Mouse (Mus musculus): ENCODE data around the gene Kcnj12.

Gene Kcnj12

DNA sequence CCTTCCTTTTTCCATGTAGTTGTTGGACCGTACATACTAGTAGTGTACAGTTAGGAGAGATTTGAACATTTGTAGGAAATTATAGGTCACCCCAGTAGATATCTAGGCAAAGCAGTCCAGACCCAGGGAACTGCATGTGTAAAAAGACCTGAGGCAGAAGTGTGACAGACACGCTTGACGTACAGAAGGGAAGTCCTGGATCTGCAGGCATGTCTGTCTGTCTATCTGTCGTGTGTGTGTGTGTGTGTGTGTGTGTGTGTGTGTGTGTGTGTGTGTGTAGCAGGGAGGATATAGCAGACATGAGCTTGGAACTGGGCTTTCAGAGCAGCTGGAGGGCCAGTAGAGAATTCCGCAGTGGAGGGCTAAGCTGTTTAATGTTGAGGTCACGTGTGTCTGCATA is 87.3 kb downstream of the Kcnj12 start:
- DNase-seq (ENCODE audit: low spot score in 2 of 2): no peak

DNA sequence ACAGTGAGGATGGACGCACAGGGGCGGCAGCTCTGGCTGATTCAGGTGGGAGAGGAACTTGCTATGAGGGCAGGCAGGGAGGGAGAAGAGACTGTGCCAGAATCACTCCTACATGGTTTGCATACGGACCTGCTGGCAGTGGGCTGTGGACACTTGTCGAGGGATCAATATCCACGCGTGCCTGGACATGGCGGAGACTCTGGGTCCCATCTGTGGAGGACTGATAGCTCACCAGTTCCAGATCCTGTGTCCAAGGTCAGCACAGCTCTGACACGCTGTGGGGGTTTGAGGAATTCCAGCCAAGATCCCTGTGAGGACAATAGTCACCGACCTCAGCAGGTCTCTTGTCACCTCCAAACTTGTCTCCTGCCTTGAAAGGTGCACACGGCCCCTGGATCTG is 87.7 kb downstream of the Kcnj12 start:
- no peak for DNase-seq (ENCODE audit: low spot score in 2 of 2)

DNA sequence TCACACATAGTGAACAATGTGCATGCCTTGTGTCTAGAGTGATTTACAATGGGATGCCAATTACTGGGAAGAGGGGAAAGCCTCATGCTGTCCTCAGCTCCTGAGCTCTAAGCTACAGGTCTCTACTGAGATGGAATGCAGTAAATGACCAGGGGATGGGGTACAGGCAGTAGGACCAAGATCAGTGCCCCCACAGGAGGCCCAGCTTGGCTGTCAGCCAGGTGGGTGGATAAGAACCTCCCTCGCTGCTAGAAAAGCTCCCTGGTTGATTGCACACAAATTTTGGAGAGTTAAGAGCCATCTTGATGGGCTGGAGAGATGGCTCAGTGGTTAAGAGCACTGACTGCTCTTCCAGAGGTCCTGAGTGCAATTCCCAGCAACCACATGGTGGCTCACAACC is 88.6 kb downstream of the Kcnj12 start:
- no peak for DNase-seq (ENCODE audit: low spot score in 2 of 2)

DNA sequence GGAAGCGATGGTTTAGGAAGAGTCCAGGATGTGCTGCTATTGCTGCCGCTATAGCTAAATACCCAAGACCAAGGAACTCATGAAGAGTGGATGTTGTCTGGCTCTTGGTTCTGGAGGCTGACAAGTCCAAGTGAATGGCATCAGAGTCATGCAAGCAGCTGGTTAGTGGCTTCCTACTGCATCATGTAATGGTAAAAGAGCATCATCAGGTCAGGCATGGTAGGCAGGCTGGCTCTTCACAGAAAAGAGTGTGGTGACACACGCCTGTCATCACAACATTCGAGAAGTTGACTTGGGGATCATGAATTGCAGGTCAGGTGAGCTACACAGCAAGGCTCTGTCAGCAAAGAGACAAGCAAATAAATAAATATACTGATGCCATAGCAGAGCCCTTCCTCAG is 89.1 kb downstream of the Kcnj12 start:
- no peak for DNase-seq (ENCODE audit: low spot score in 2 of 2)

DNA sequence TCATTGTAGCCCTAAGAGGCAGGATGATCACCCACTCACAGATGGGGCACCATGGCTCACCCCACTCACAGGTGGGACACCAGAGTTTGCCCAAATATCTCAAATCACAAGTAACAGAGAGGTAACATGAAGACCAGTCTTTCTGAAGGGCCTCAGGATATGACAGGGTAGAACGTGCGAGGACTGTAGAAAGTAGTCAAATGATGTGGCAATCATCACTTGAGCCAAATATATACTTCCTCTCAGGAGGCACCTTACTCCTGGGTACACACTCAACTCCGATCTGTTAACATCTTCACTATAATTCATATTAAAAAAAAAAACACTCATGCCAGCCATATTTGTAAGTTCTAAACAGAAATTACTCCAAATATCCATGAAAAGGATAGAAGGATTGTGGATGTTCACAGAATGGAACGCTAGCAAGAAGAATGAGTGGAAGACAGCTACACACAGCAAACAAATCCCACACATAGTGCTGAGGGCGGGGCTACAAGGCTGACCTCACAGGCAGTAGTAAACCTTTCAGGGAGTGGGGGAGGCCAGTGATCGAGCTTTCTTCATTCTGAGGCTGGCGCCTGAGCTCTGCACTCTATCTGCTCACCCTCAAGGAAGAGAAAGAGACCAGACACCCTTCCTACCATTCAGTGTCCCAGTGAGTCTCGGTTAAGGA is 90.1 kb downstream of the Kcnj12 start:
- DNase-seq (ENCODE audit: low spot score in 2 of 2): no peak

DNA sequence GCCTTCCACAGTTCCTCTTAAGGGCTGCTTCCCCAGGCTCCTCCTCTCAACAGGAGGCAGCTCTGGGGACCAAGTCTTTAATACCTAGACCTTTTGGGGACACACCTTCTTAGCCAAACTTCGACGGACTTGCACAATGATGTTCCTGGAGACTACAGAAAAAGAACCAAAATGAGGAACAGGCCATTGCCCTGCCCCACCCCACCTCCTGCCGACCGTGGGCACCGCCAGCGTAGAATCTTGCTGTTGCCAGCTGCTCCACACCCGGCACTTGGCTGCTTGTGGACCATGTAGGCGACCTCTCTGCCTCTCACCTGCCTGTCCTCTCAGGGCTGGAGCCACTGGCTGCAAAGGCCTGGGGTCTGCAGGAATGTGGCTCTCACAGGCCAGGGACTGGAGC is 93.9 kb downstream of the Kcnj12 start:
- no peak for DNase-seq (ENCODE audit: low spot score in 2 of 2)

DNA sequence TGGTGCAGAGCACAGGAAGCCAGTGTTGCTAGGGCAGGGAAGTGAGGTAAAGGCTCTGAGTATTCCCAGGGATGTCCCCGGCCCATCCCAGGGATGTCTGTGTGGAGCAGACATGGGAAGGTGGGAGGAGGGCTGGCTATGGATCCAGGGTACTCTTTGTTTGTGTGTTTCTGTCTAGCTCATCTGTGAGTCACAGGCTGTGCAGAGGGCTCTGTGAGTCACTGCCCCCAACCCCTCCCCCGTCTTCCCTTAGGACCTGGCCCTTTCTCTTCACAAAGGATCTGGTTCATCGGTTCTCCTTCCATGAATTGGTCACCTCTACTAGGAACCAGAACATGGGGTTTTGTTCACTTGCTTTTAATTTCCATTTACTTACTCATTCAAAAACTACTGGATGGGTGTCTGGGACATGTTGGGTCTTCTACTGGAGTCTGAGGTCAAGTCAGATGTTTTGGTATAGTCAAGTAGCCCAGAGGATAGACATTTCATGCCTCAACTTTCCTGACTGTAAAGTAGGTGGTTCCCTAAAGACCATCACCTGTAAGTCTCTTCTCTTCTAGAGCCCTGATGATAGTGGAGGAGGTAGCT is 97.7 kb downstream of the Kcnj12 start:
- DNase-seq (ENCODE audit: low spot score in 2 of 2): no peak

Measured in urinary bladder, postnatal 4 days (tissue).